Mouse (Mus musculus) neural tube, embryonic 12.5 days (tissue): ENCODE results near the gene Slc26a10. TPM values are rescaled to one million over a fixed set of nuclear protein-coding genes. Genes with fewer than 3 reads are reported as not detected.

ENCODE experiments used
- polyA plus RNA-seq: library from polyadenylated mRNA; unstranded; fragments of >200 nt; fragmentation: Nextera tagmentation; extraction: Ambion mirVana; gene quantifications from 2 replicates; pipeline ENCODE4 v1.2.1, GENCODE M21; 2016

Gene Slc26a10
- polyA plus RNA-seq, 1 experiment from 2014 or later, result 1.8 TPM

Other genes with a start within 250 kb of the Slc26a10 start
- gene Ctdsp2, start 201.9 kb downstream of the Slc26a10 start, polyA plus RNA-seq, result 39.4 and 42.6 TPM in 2 replicates
- 5.2 and 10.0 TPM in 2 replicates for gene Avil, start 179.9 kb downstream of the Slc26a10 start, polyA plus RNA-seq
- gene Tsfm, start 149.8 kb downstream of the Slc26a10 start, polyA plus RNA-seq, result 70.7 and 70.9 TPM in 2 replicates
- 31.5 and 32.5 TPM in 2 replicates for gene Mettl1, start 139.2 kb downstream of the Slc26a10 start, polyA plus RNA-seq
- 0.15 and 0.17 TPM in 2 replicates for gene Eef1akmt3, start 139.1 kb downstream of the Slc26a10 start, polyA plus RNA-seq
- gene Cyp27b1, start 132.4 kb downstream of the Slc26a10 start, polyA plus RNA-seq, result 0.13 and 0.25 TPM in 2 replicates
- 6.1 TPM in 2 replicates for gene March9, start 120.5 kb downstream of the Slc26a10 start, polyA plus RNA-seq
- 1,857 and 1,896 TPM in 2 replicates for gene Cdk4, start 117.1 kb downstream of the Slc26a10 start, polyA plus RNA-seq
- gene Tspan31, start 110.4 kb downstream of the Slc26a10 start, polyA plus RNA-seq, result 137 and 147 TPM in 2 replicates
- gene Agap2, start 105.4 kb downstream of the Slc26a10 start, polyA plus RNA-seq, result 1.1 and 1.3 TPM in 2 replicates
- 118 and 123 TPM in 2 replicates for gene Os9, start 59.5 kb downstream of the Slc26a10 start, polyA plus RNA-seq
- gene B4galnt1, start 15.4 kb downstream of the Slc26a10 start, polyA plus RNA-seq, result 29.2 and 31.5 TPM in 2 replicates
- 43.3 and 43.6 TPM in 2 replicates for gene Arhgef25, start 9.4 kb upstream of the Slc26a10 start, polyA plus RNA-seq
- 189 and 199 TPM in 2 replicates for gene Dtx3, start 15.1 kb upstream of the Slc26a10 start, polyA plus RNA-seq
- gene Pip4k2c, start 30.9 kb upstream of the Slc26a10 start, polyA plus RNA-seq, result 22.0 and 22.4 TPM in 2 replicates
- gene Kif5a, start 82.7 kb upstream of the Slc26a10 start, polyA plus RNA-seq, result 72.7 and 81.6 TPM in 2 replicates
- 273 and 277 TPM in 2 replicates for gene Dctn2, start 85.7 kb upstream of the Slc26a10 start, polyA plus RNA-seq
- 18.4 and 20.5 TPM in 2 replicates for gene Mbd6, start 108.4 kb upstream of the Slc26a10 start, polyA plus RNA-seq
- 145 and 146 TPM in 2 replicates for gene Mars, start 131.1 kb upstream of the Slc26a10 start, polyA plus RNA-seq
- gene Arhgap9, start 141.3 kb upstream of the Slc26a10 start, polyA plus RNA-seq, result 1.7 and 2.0 TPM in 2 replicates
- gene Gli1, start 161.3 kb upstream of the Slc26a10 start, polyA plus RNA-seq, result 3.6 and 4.0 TPM in 2 replicates
- not detected in 2 replicates for gene Inhbe, start 173.8 kb upstream of the Slc26a10 start, polyA plus RNA-seq
- not detected in 2 replicates for gene Inhbc, start 189.8 kb upstream of the Slc26a10 start, polyA plus RNA-seq
- gene R3hdm2, start 199.7 kb upstream of the Slc26a10 start, polyA plus RNA-seq, result 33.9 and 36.3 TPM in 2 replicates